9 mouse cellular contexts compared by ENCODE assay signal in genomic region chr16:93623759-93624158, GRCm38 (mm10). TPM values are rescaled to one million over a fixed set of nuclear protein-coding genes. Genes with fewer than 3 reads are reported as not detected.
"Had no signal": no experiment of that assay in that cellular context is flagged by ENCODE, and none has a peak within 500 bp of the region (broad histone marks: within the 10 kb centered on the region; RNA-seq: fewer than 3 reads in every experiment).

No protein-coding gene starts in this region.

RNA-seq across cellular contexts. Expression of gene Gm5678, which starts 4.1 kb away (rescaled TPM):
- total RNA-seq: neutrophil, adult 5-6 weeks had no signal
- polyA plus RNA-seq: neural tube, embryonic 14.5 days; neural tube, embryonic 15.5 days; small intestine, adult 2 months; spleen, adult 2 months; stomach, embryonic 14.5 days; testis, adult 2 months; thymus, adult 2 months; urinary bladder, adult 2 months had no signal
